In genomic region chr4:122922841-122923240, GRCm38 (mm10) we compare ENCODE assay signal across 20 mouse cellular contexts. TPM values are rescaled to one million over a fixed set of nuclear protein-coding genes. Genes with fewer than 3 reads are reported as not detected.
DNase-seq lines count a peak whose midpoint lies in the region; ATAC-seq and TF ChIP-seq lines count a peak whose summit lies in the region.
"Had no signal": no experiment of that assay in that cellular context is flagged by ENCODE, and none has a peak within 500 bp of the region (broad histone marks: within the 10 kb centered on the region; RNA-seq: fewer than 3 reads in every experiment).

No protein-coding gene starts in this region.

- TF ChIP-seq RAD21 in MEL (IDR thresholded peaks at IDR 0.05; ENCODE audit: low read depth, low read length): no peak

- no peak for TF ChIP-seq EP300 in MEL (IDR thresholded peaks at IDR 0.05; ENCODE audit: low read depth in 1 of 2, low read length in 2 of 2)

- peaks cover 15% of the 10 kb centered on the region for H3K4me1 ChIP-seq in forebrain, embryonic 10.5 days
- H3K4me1 ChIP-seq in forebrain, embryonic 15.5 days: no peaks in the 10 kb centered on the region
- no peaks in the 10 kb centered on the region for H3K4me1 ChIP-seq in kidney, embryonic 16.5 days (ENCODE audit: insufficient read depth, low read length)
- H3K4me1 ChIP-seq in MEL (ENCODE audit: control insufficient read depth in 1 of 2, insufficient read depth in 2 of 2, low read length in 2 of 2): peaks cover 0 to 2% of the 10 kb centered on the region in 2 experiments; a peak in 1 of 4 replicates
- H3K4me1 ChIP-seq: heart, embryonic 15.5 days; hindbrain, embryonic 13.5 days; intestine, embryonic 15.5 days; limb, embryonic 13.5 days had no signal

- no peak for TF ChIP-seq POLR2A in MEL (IDR thresholded peaks at IDR 0.05; ENCODE audit: control insufficient read depth in 1 of 2, insufficient read depth in 1 of 2, low read depth in 1 of 2, low read length in 2 of 2, poor library complexity in 1 of 2)

- no peak overlapping the region for H3K9ac ChIP-seq in forebrain, embryonic 15.5 days (replicated peaks)
- H3K9ac ChIP-seq in kidney, embryonic 16.5 days (replicated peaks; ENCODE audit: low read length): no peak overlapping the region
- no peak overlapping the region for H3K9ac ChIP-seq in MEL (ENCODE audit: control insufficient read depth, low read depth, low read length, poor library complexity, severe bottlenecking)
- H3K9ac ChIP-seq: heart, embryonic 15.5 days; hindbrain, embryonic 13.5 days; intestine, embryonic 15.5 days; limb, embryonic 13.5 days; liver, embryonic 14.5 days had no signal

- TF ChIP-seq CTCF in MEL (IDR thresholded peaks at IDR 0.05 in 2 of 3, conservative IDR thresholded peaks at IDR 0.05 in 1 of 3; ENCODE audit: control insufficient read depth in 1 of 3, insufficient read depth in 1 of 3, low read depth in 2 of 3, low read length in 3 of 3, poor library complexity in 1 of 3, severe bottlenecking in 1 of 3): no peak

- H3K27me3 ChIP-seq in forebrain, embryonic 10.5 days (ENCODE audit: poor library complexity, severe bottlenecking): no peaks in the 10 kb centered on the region
- no peaks in the 10 kb centered on the region for H3K27me3 ChIP-seq in forebrain, embryonic 15.5 days
- no peaks in the 10 kb centered on the region for H3K27me3 ChIP-seq in kidney, embryonic 16.5 days (ENCODE audit: insufficient read depth, low read length)
- 0 out of 4 replicates have a peak, but pooled peaks cover 0 to 1% of the 10 kb centered on the region in 2 experiments for H3K27me3 ChIP-seq in MEL (ENCODE audit: control insufficient read depth in 1 of 2, insufficient read depth in 2 of 2, low read length in 2 of 2)
- H3K27me3 ChIP-seq: CH12.LX; heart, embryonic 15.5 days; hindbrain, embryonic 13.5 days; intestine, embryonic 15.5 days; limb, embryonic 13.5 days had no signal

- H3K4me2 ChIP-seq in forebrain, embryonic 15.5 days (replicated peaks): no peak overlapping the region
- H3K4me2 ChIP-seq in kidney, embryonic 16.5 days (replicated peaks; ENCODE audit: low read depth, low read length): no peak overlapping the region
- H3K4me2 ChIP-seq: heart, embryonic 15.5 days; hindbrain, embryonic 13.5 days; intestine, embryonic 15.5 days; limb, embryonic 13.5 days had no signal

- intact Hi-C loops in left cerebral cortex, postnatal 25 days (cut with DNase I): no loop called here

- H3K4me3 ChIP-seq in forebrain, embryonic 10.5 days: no peak overlapping the region
- no peak overlapping the region for H3K4me3 ChIP-seq in forebrain, embryonic 15.5 days
- H3K4me3 ChIP-seq in kidney, embryonic 16.5 days (ENCODE audit: low read length): no peak overlapping the region
- H3K4me3 ChIP-seq in MEL (ENCODE audit: control insufficient read depth in 1 of 2, insufficient read depth in 1 of 2, low read depth in 2 of 2, low read length in 2 of 2): no peak overlapping the region
- H3K4me3 ChIP-seq: heart, embryonic 15.5 days; hindbrain, embryonic 13.5 days; intestine, embryonic 15.5 days; limb, embryonic 13.5 days; megakaryocyte, embryonic 14.5 days had no signal

- H3K27ac ChIP-seq in forebrain, embryonic 10.5 days: peak overlapping the region; percentile 65
- H3K27ac ChIP-seq in forebrain, embryonic 15.5 days (replicated peaks): no peak overlapping the region
- H3K27ac ChIP-seq in kidney, embryonic 16.5 days (ENCODE audit: low read length): peak overlapping the region; percentile 22; the same call in 1 of the 2 replicates
- no peak overlapping the region for H3K27ac ChIP-seq in MEL (ENCODE audit: control insufficient read depth, low read depth, low read length)
- H3K27ac ChIP-seq: heart, embryonic 15.5 days; hindbrain, embryonic 13.5 days; intestine, embryonic 15.5 days; limb, embryonic 13.5 days; liver, embryonic 14.5 days had no signal

- no peaks in the 10 kb centered on the region for H3K9me3 ChIP-seq in forebrain, embryonic 10.5 days
- H3K9me3 ChIP-seq in forebrain, embryonic 15.5 days: no peaks in the 10 kb centered on the region
- H3K9me3 ChIP-seq in kidney, embryonic 16.5 days (ENCODE audit: low read length): no peaks in the 10 kb centered on the region
- no peaks in the 10 kb centered on the region for H3K9me3 ChIP-seq in MEL (replicated peaks; ENCODE audit: insufficient read depth, low read length)
- H3K9me3 ChIP-seq: heart, embryonic 15.5 days; hindbrain, embryonic 13.5 days; intestine, embryonic 15.5 days; limb, embryonic 13.5 days had no signal

- ATAC-seq in forebrain, embryonic 15.5 days (replicated peaks): no peak
- no peak for ATAC-seq in kidney, embryonic 16.5 days (ENCODE audit: low FRiP score, low TSS enrichment)
- ATAC-seq in hematopoietic stem cell, adult 5-6 weeks (replicated peaks in 1 of 2; ENCODE audit: insufficient read depth in 1 of 2, low FRiP score in 2 of 2, low TSS enrichment in 1 of 2, low read depth in 1 of 2, poor library complexity in 2 of 2, severe bottlenecking in 2 of 2): peak; percentile 93
- ATAC-seq: forebrain, embryonic 14.5 days; intestine, embryonic 15.5 days had no signal

- no peaks in the 10 kb centered on the region for H3K79me2 ChIP-seq in MEL (ENCODE audit: control insufficient read depth, insufficient read depth, low read length, poor library complexity)

- DNase-seq in forebrain, embryonic 10.5 days (ENCODE audit: extremely low spot score, low spot score): peak; percentile 27
- DNase-seq in kidney, postnatal 14 days: no peak
- peak; percentile 23 for DNase-seq in MEL (ENCODE audit: low read depth, low spot score)
- no peak for DNase-seq in left cerebral cortex, adult 18-20 months (ENCODE audit: low spot score in 2 of 2)
- DNase-seq in left cerebral cortex, postnatal 25 days (ENCODE audit: low spot score in 2 of 2): no peak
- DNase-seq: adrenal gland, postnatal 14 days; cerebellum, adult 9-11 months; retina, postnatal 1 day; thymus, postnatal 36 days had no signal

- 2% methylated on average over 1 of the region's 1 CpGs for WGBS in forebrain, embryonic 10.5 days
- WGBS in forebrain, embryonic 15.5 days: 0% methylated on average over 1 of the region's 1 CpGs
- WGBS in kidney, embryonic 16.5 days: 21% methylated on average over 1 of the region's 1 CpGs

- no peaks in the 10 kb centered on the region for H3K36me3 ChIP-seq in forebrain, embryonic 10.5 days (replicated peaks)
- no peaks in the 10 kb centered on the region for H3K36me3 ChIP-seq in forebrain, embryonic 15.5 days
- no peaks in the 10 kb centered on the region for H3K36me3 ChIP-seq in kidney, embryonic 16.5 days (ENCODE audit: insufficient read depth, low read length)
- H3K36me3 ChIP-seq in MEL (ENCODE audit: control insufficient read depth in 1 of 2, insufficient read depth in 2 of 2, low read length in 2 of 2): no peaks in the 10 kb centered on the region
- H3K36me3 ChIP-seq: heart, embryonic 15.5 days; hindbrain, embryonic 13.5 days; intestine, embryonic 15.5 days; limb, embryonic 13.5 days had no signal

TF ChIP-seq in MEL, 35 proteins besides CTCF, POLR2A, EP300 and RAD21:
- TF ChIP-seq TCF12 (IDR thresholded peaks at IDR 0.05; ENCODE audit: low read depth, low read length) (no peak), ZC3H11A (IDR thresholded peaks at IDR 0.05; ENCODE audit: low read depth, low read length) (no peak), JUND (IDR thresholded peaks at IDR 0.05; ENCODE audit: low read depth, low read length) (no peak)

RNA-seq across cellular contexts. Expression of gene Cap1, which starts 37.0 kb away (rescaled TPM):
- polyA plus RNA-seq in forebrain, embryonic 10.5 days (2016; fragmentation: Nextera tagmentation; extraction: Ambion mirVana): 60.7 and 76.1 TPM in 2 replicates
- 62.4 and 62.9 TPM in 2 replicates for polyA plus RNA-seq in forebrain, embryonic 15.5 days (2015; fragmentation: Nextera tagmentation; extraction: Ambion mirVana)
- polyA plus RNA-seq in kidney, embryonic 16.5 days (2015; fragmentation: Nextera tagmentation; extraction: Ambion mirVana): 79.7 and 90.2 TPM in 2 replicates
- total RNA-seq in MEL (2012; rRNA removed): 68.3 and 82.3 TPM in 2 replicates
- 100 to 1,000 TPM in 1 of 2 experiments, not detected in 1; 134 TPM for polyA plus RNA-seq in MEL (2012; ENCODE audit: insufficient read depth in 1 of 2, insufficient read length in 2 of 2, low read depth in 1 of 2, low replicate concordance in 2 of 2, missing spikeins in 1 of 2)
- 146 and 178 TPM in 2 replicates for total RNA-seq in hematopoietic stem cell, adult 5-6 weeks (2017)
- total RNA-seq in left cerebral cortex, adult 18-20 months (2021): 100 to 1,000 TPM; 273 to 281 TPM
- 100 to 1,000 TPM; 274 to 277 TPM for total RNA-seq in left cerebral cortex, postnatal 25 days (2021)

RNA-seq across cellular contexts. Expression of gene Mfsd2a, which starts 38.1 kb away (rescaled TPM):
- polyA plus RNA-seq in forebrain, embryonic 10.5 days (2016; fragmentation: Nextera tagmentation; extraction: Ambion mirVana): 18.5 and 19.4 TPM in 2 replicates
- 33.4 and 35.4 TPM in 2 replicates for polyA plus RNA-seq in forebrain, embryonic 15.5 days (2015; fragmentation: Nextera tagmentation; extraction: Ambion mirVana)
- 3.1 and 3.4 TPM in 2 replicates for polyA plus RNA-seq in kidney, embryonic 16.5 days (2015; fragmentation: Nextera tagmentation; extraction: Ambion mirVana)
- 8.4 and 14.3 TPM in 2 replicates for total RNA-seq in MEL (2012; rRNA removed)
- polyA plus RNA-seq in MEL (2012; ENCODE audit: insufficient read depth in 1 of 2, insufficient read length in 2 of 2, low read depth in 1 of 2, low replicate concordance in 2 of 2, missing spikeins in 1 of 2): 1 to 10 TPM in 1 of 2 experiments, not detected in 1; 8.8 TPM
- total RNA-seq in hematopoietic stem cell, adult 5-6 weeks (2017): 0.94 TPM in 1 of 2 replicates, not detected in the other
- 10 to 100 TPM; 19.2 to 21.4 TPM for total RNA-seq in left cerebral cortex, adult 18-20 months (2021)
- total RNA-seq in left cerebral cortex, postnatal 25 days (2021): 10 to 100 TPM; 37.4 to 43.5 TPM

Comparison
In these comparisons a context has a peak if more than half of its experiments do, and no peak if none do; other contexts are left out.
1. H3K27ac ChIP-seq: peak in forebrain, embryonic 10.5 days (single experiment) and kidney, embryonic 16.5 days (single experiment); none in forebrain, embryonic 15.5 days (single experiment) and MEL (single experiment).
2. DNase-seq: peak in forebrain, embryonic 10.5 days (single experiment) and MEL (single experiment); none in kidney, postnatal 14 days (single experiment), left cerebral cortex, adult 18-20 months (0 of 2) and left cerebral cortex, postnatal 25 days (0 of 2).
3. ATAC-seq: peak in hematopoietic stem cell, adult 5-6 weeks (2 of 2); none in forebrain, embryonic 15.5 days (single experiment) and kidney, embryonic 16.5 days (single experiment).